ENCODE assay signal across 8 mouse cellular contexts in genomic region chr4:108878963-108879822, GRCm38 (mm10). TPM values are rescaled to one million over a fixed set of nuclear protein-coding genes. Genes with fewer than 3 reads are reported as not detected.
DNase-seq lines count a peak whose midpoint lies in the region; ATAC-seq lines count a peak whose summit lies in the region.

Rab3b (plus strand) TSS chr4:108879063.

- H3K9ac ChIP-seq in intestine, embryonic 15.5 days: peak within 1 kb of the TSS; percentile 59

- H3K27ac ChIP-seq in intestine, embryonic 15.5 days: no peak within 1 kb of the TSS

- peak; percentile 97 for ATAC-seq in intestine, embryonic 15.5 days
- ATAC-seq in megakaryocyte-erythroid progenitor cell, adult 5-6 weeks (replicated peaks; ENCODE audit: low FRiP score, low TSS enrichment, poor library complexity, severe bottlenecking): peak; percentile 97

- no peaks in the 10 kb centered on the region for H3K9me3 ChIP-seq in intestine, embryonic 15.5 days

- no peaks in the 10 kb centered on the region for H3K36me3 ChIP-seq in intestine, embryonic 15.5 days

- H3K4me1 ChIP-seq in intestine, embryonic 15.5 days (replicated peaks): 0 out of 2 replicates have a peak, but pooled peaks cover 6% of the 10 kb centered on the region

- DNase-seq in adrenal gland, postnatal 25 days: peak; percentile 66
- peak; percentile 87 for DNase-seq in embryo, embryonic 10 days (ENCODE audit: low spot score)
- DNase-seq in gastrocnemius, postnatal 14 days: peak; percentile 28
- peak; percentile 44 to 51 for DNase-seq in left cerebral cortex, postnatal 25 days (ENCODE audit: low spot score in 2 of 2)
- peak; percentile 24 to 47 for DNase-seq in right cerebral cortex, postnatal 36 days (ENCODE audit: low spot score in 2 of 2)
- DNase-seq in adipocyte (ENCODE audit: low spot score): no peak

- H3K4me3 ChIP-seq in intestine, embryonic 15.5 days (replicated peaks): peak within 1 kb of the TSS; percentile 60

- H3K4me2 ChIP-seq in intestine, embryonic 15.5 days (replicated peaks): peak within 1 kb of the TSS; percentile 100

- intact Hi-C loops in gastrocnemius, postnatal 14 days (cut with DNase I; ENCODE audit: low total_unique reads): loop anchor here (10.0 kb wide), 1 partner anchor 286 kb away; no protein-coding TSS in a partner anchor
- intact Hi-C loops in left cerebral cortex, postnatal 25 days (cut with DNase I): no loop called here

- no peaks in the 10 kb centered on the region for H3K27me3 ChIP-seq in intestine, embryonic 15.5 days (replicated peaks)

- WGBS in intestine, embryonic 15.5 days: under 1% methylated on average over 46 of the region's 46 CpGs

RNA-seq across cellular contexts. Expression of gene Rab3b, which starts in this region (rescaled TPM):
- total RNA-seq in adrenal gland, postnatal 25 days (2021): 29.5 and 41.9 TPM in 2 replicates
- total RNA-seq in gastrocnemius, postnatal 14 days (2021): under 1 TPM; 0.25 to 0.47 TPM
- 11.1 and 11.7 TPM in 2 replicates for polyA plus RNA-seq in intestine, embryonic 15.5 days (2015; fragmentation: Nextera tagmentation; extraction: Ambion mirVana)
- total RNA-seq in left cerebral cortex, postnatal 25 days (2021): 10 to 100 TPM; 90.0 to 96.0 TPM
- not detected in 2 replicates for total RNA-seq in megakaryocyte-erythroid progenitor cell, adult 5-6 weeks (2014; fragmentation: Nextera tagmentation)
- not detected in 2 replicates for total RNA-seq in megakaryocyte-erythroid progenitor cell, adult 5-6 weeks (2017)

Comparison
In these comparisons a context has a peak if more than half of its experiments do, and no peak if none do; other contexts are left out.
1. RNA of gene Rab3b (total RNA-seq): 90.0 to 96.0 TPM in left cerebral cortex, postnatal 25 days and 29.5 to 41.9 TPM in adrenal gland, postnatal 25 days; 0.25 to 0.47 TPM in gastrocnemius, postnatal 14 days and not detected in megakaryocyte-erythroid progenitor cell, adult 5-6 weeks; every median in the first group is over 10 times any median in the second.
2. Peak in DNase-seq in gastrocnemius, postnatal 14 days; RNA of the gene not detected or under 1 TPM.
3. Peak in ATAC-seq in megakaryocyte-erythroid progenitor cell, adult 5-6 weeks; RNA of the gene not detected or under 1 TPM.